Mouse (Mus musculus) T-helper 17 cell (primary cell): ENCODE data around the gene Defb7.

Experiments
- in situ Hi-C, 2 experiments: fragments of 300-600 bp; cut with MboI, MseI; formaldehyde crosslinking; loops; 1 replicate in 1 of 2; 2 replicates in 1 of 2; pipeline ENCODE4 v1.15.1; 2025; ENCODE audit warnings: high pct_unique_total_duplicates in 2 of 2

Gene Defb7

GRCm38 (mm10) chr8:19494797-19495196 lies at the start of gene Defb7:
Gene Defb7, plus strand, starts transcription at chr8:19495097.
- in situ Hi-C loops = no loop called here

DNA sequence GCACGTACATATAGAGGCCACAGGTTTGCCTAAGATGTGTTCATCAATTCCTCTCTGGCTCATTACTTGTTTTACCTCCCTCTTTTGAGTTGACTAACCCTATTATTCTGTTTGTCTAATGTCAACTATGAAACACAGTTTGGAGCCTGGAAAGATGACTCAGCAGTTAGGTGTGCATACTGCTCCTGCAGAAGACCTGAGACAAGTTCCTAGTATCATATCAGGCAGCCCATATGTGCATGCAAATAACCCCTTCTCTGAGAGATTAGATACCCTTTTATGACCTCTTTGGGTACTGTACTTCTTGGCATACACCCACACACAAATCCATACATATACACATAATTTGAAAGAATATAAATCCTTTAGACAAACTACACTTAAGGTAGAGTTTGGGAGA lies 48.5 kb upstream of the Defb7 start:
- in situ Hi-C loops = no loop called here

- in situ Hi-C loops = no loop called here
These were observed 33.5 kb upstream of the Defb7 start for GRCm38 (mm10) chr8:19461355-19461754.

DNA sequence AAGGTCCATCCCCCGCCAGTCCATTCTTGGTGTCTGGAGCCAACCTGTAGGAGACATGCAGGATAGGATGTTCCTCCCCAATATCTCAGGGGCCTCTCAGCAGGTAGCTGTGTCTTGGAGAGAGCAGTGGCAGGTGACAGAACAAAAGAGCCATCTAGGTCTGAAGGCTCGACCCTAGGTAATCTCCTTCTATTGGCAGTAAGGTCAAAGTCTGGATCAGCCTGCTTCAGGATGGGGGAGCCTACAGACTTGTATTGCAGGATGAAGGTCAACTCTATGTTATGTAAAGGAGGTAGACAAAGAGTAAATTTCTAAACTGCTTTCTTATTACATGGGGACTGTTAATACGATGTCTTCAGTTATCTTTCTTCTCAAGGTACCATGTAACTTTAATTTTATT lies 25.9 kb upstream of the Defb7 start:
- in situ Hi-C loops = no loop called here

GRCm38 (mm10) chr8:19500524-19500923 lies 5.6 kb downstream of the Defb7 start:
- in situ Hi-C loops = loop anchor here in 1 of 2 experiments (5.0 kb wide), 1 partner anchor 87 kb away; no protein-coding TSS in a partner anchor

DNA sequence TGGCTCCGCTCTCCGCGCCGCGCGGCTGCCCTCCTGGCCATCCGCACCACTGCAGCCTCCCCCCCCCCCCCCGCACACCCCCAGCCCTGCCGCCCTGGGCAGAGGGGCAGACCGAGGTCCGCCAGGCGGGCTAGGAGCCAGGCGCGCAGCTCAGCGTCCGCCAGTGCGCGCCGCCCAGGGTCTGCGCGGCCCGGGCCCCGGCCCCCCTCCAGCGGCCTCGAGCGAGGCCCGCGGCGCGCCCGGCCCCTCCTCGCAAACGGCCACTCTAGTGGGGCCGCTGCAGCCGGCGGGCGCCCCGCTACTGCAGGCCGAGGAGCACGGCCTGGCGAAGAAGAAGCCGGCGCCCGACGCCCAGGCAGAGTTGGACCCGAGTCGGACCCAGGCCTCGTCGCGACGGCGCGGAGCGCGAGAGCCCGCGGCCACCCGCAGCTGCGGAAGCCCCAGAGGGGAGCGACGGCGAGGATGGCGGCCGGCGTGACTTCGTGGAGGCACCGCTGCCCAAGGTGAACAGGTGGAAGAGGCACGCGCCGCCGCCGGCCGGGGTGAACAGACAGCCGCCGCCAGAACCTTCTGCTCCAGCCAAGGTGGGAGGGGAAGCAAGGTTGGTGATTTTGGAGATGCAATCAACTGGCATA lies 40.4 kb downstream of the Defb7 start:
- in situ Hi-C loops = no loop called here

DNA sequence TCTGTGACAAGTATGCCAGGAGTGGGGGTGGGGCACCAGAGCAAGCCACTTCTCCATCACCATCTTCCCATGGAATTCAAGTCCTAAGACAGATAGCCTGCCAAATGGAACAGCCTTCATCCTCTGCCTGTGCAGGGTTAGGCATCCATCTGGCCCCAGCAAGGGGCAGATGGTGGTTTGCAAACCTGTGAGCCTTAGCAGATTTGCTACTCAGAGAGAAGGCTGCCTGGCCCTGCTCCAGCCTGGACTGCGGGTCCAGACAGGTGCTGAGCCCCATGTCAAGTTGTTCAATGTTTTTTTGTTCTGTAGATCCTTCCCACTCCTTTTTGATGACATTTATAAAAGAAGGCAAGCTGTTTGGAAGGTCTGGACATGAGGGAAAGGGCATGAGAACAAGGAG lies 45.5 kb downstream of the Defb7 start:
- in situ Hi-C loops = no loop called here
